8 mouse cellular contexts compared by ENCODE assay signal in genomic region chr2:57117201-57117951, GRCm38 (mm10). TPM values are rescaled to one million over a fixed set of nuclear protein-coding genes. Genes with fewer than 3 reads are reported as not detected.
DNase-seq lines count a peak whose midpoint lies in the region; ATAC-seq and TF ChIP-seq lines count a peak whose summit lies in the region.

No protein-coding gene starts in this region.

- no peak for TF ChIP-seq CTCF in E14TG2a.4 (conservative IDR thresholded peaks at IDR 0.05; ENCODE audit: low read length)

- H3K9me3 ChIP-seq in E14TG2a.4 (ENCODE audit: low read length) = no peaks in the 10 kb centered on the region
- no peaks in the 10 kb centered on the region for H3K9me3 ChIP-seq in embryonic facial prominence, embryonic 13.5 days
- no peaks in the 10 kb centered on the region for H3K9me3 ChIP-seq in limb, embryonic 15.5 days
- no peaks in the 10 kb centered on the region for H3K9me3 ChIP-seq in midbrain, embryonic 15.5 days

- peaks cover 59% of the 10 kb centered on the region for H3K27me3 ChIP-seq in E14TG2a.4 (ENCODE audit: insufficient read depth, low read length)
- peaks cover 18% of the 10 kb centered on the region for H3K27me3 ChIP-seq in embryonic facial prominence, embryonic 13.5 days
- H3K27me3 ChIP-seq in limb, embryonic 15.5 days = peaks cover 22% of the 10 kb centered on the region
- peaks cover 48% of the 10 kb centered on the region for H3K27me3 ChIP-seq in midbrain, embryonic 15.5 days (replicated peaks)

- H3K27ac ChIP-seq in embryonic facial prominence, embryonic 13.5 days = peak overlapping the region; percentile 77
- H3K27ac ChIP-seq in limb, embryonic 15.5 days = peak overlapping the region; percentile 91
- H3K27ac ChIP-seq in midbrain, embryonic 15.5 days = 0 out of 2 replicates have a peak overlapping the region, but pooled peaks have one; percentile 63

- no peak for ATAC-seq in embryonic facial prominence, embryonic 13.5 days (ENCODE audit: insufficient number of reproducible peaks, insufficient read depth, low FRiP score, low TSS enrichment, low read depth)
- 0 out of 2 replicates have a peak, but pooled peaks have one; percentile 11 for ATAC-seq in limb, embryonic 15.5 days (ENCODE audit: insufficient number of reproducible peaks, low FRiP score, low TSS enrichment, low read depth)
- no peak for ATAC-seq in midbrain, embryonic 15.5 days (replicated peaks)

- WGBS in embryonic facial prominence, embryonic 13.5 days = 3% methylated on average over 13 of the region's 13 CpGs
- WGBS in limb, embryonic 15.5 days = 1% methylated on average over 13 of the region's 13 CpGs
- 2% methylated on average over 13 of the region's 13 CpGs for WGBS in midbrain, embryonic 15.5 days

- peaks cover 36% of the 10 kb centered on the region for H3K4me1 ChIP-seq in E14TG2a.4 (replicated peaks; ENCODE audit: low read depth, low read length)
- peaks cover 16% of the 10 kb centered on the region; the same call in 1 of the 2 replicates for H3K4me1 ChIP-seq in embryonic facial prominence, embryonic 13.5 days
- H3K4me1 ChIP-seq in limb, embryonic 15.5 days = peaks cover 21% of the 10 kb centered on the region; the same call in 1 of the 2 replicates
- H3K4me1 ChIP-seq in midbrain, embryonic 15.5 days = peaks cover 37% of the 10 kb centered on the region

- no peaks in the 10 kb centered on the region; the same call in 1 of the 2 replicates for H3K36me3 ChIP-seq in E14TG2a.4 (ENCODE audit: insufficient read depth, low read length)
- no peaks in the 10 kb centered on the region for H3K36me3 ChIP-seq in embryonic facial prominence, embryonic 13.5 days
- H3K36me3 ChIP-seq in limb, embryonic 15.5 days = no peaks in the 10 kb centered on the region
- H3K36me3 ChIP-seq in midbrain, embryonic 15.5 days (replicated peaks) = no peaks in the 10 kb centered on the region

- H3K4me2 ChIP-seq in embryonic facial prominence, embryonic 13.5 days = peak overlapping the region; percentile 99
- H3K4me2 ChIP-seq in limb, embryonic 15.5 days = peak overlapping the region; percentile 98
- H3K4me2 ChIP-seq in midbrain, embryonic 15.5 days = peak overlapping the region; percentile 97

- peak; percentile 46 for DNase-seq in adrenal gland, postnatal 25 days
- peak; percentile 69 to 80 for DNase-seq in heart, adult 9 months (ENCODE audit: low spot score in 2 of 2)
- peak; percentile 66 to 71 for DNase-seq in kidney, adult 8-10 months
- DNase-seq in thymus, postnatal 0 days (ENCODE audit: low spot score) = peak; percentile 71

- peak overlapping the region; percentile 77 for H3K9ac ChIP-seq in embryonic facial prominence, embryonic 13.5 days
- peak overlapping the region; percentile 60; the same call in 1 of the 2 replicates for H3K9ac ChIP-seq in limb, embryonic 15.5 days
- 0 out of 2 replicates have a peak overlapping the region, but pooled peaks have one; percentile 42 for H3K9ac ChIP-seq in midbrain, embryonic 15.5 days

- peak overlapping the region; percentile 89 for H3K4me3 ChIP-seq in E14TG2a.4 (replicated peaks; ENCODE audit: low read length)
- peak overlapping the region; percentile 78 for H3K4me3 ChIP-seq in embryonic facial prominence, embryonic 13.5 days
- peak overlapping the region; percentile 68 for H3K4me3 ChIP-seq in limb, embryonic 15.5 days
- peak overlapping the region; percentile 70 for H3K4me3 ChIP-seq in midbrain, embryonic 15.5 days

RNA-seq across cellular contexts. Expression of gene Nr4a2, which starts 6.4 kb away (rescaled TPM):
- total RNA-seq in adrenal gland, postnatal 25 days (2021) = 6.8 and 9.9 TPM in 2 replicates
- polyA plus RNA-seq in embryonic facial prominence, embryonic 13.5 days (2015; fragmentation: Nextera tagmentation; extraction: Ambion mirVana) = 11.8 and 12.0 TPM in 2 replicates
- 6.6 and 7.3 TPM in 2 replicates for polyA plus RNA-seq in limb, embryonic 15.5 days (2015; fragmentation: Nextera tagmentation; extraction: Ambion mirVana)
- 40.1 and 40.4 TPM in 2 replicates for polyA plus RNA-seq in midbrain, embryonic 15.5 days (2015; fragmentation: Nextera tagmentation; extraction: Ambion mirVana)
- 0.71 and 0.85 TPM in 2 replicates for polyA plus RNA-seq in thymus, postnatal 0 days (2015; fragmentation: Nextera tagmentation; extraction: Ambion mirVana)
